Mouse (Mus musculus): Measurements from ENCODE around the gene Olfr292.

The Olfr292 gene

GRCm38 (mm10) chr7:86688030-86688429 is at the start of gene Olfr292:
TSS of gene Olfr292 (plus strand) at chr7:86688330.
- DNase-seq (ENCODE audit: low spot score in 2 of 2), result no peak

GRCm38 (mm10) chr7:86648761-86649160 is 39.4 kb upstream of the Olfr292 start, which contains the start of gene Olfr293:
TSS of gene Olfr293 (plus strand) at chr7:86649061.
- no peak for DNase-seq (ENCODE audit: low spot score in 2 of 2)

GRCm38 (mm10) chr7:86725013-86725412 is 36.9 kb downstream of the Olfr292 start:
- DNase-seq (ENCODE audit: low spot score in 2 of 2), result no peak
